Mouse (Mus musculus) gastrocnemius, adult 2 months (tissue): ENCODE results near the gene Cdc42ep2. TPM values are rescaled to one million over a fixed set of nuclear protein-coding genes. Genes with fewer than 3 reads are reported as not detected.

Experiments
- DNase-seq: peaks from one replicate; pipeline ENCODE4 v3.0.0; 2022
- H3K27ac ChIP-seq: fragments of 200-600 bp; 2 replicates; pipeline ENCODE4 v1.8.1; 2022; ENCODE audit warnings: mild to moderate bottlenecking
- H3K4me3 ChIP-seq: fragments of 200-600 bp; 2 replicates; pipeline ENCODE4 v1.8.1; 2022; ENCODE audit warnings: mild to moderate bottlenecking, moderate library complexity
- CTCF ChIP-seq: fragments of 200-600 bp; IDR thresholded peaks from 2 replicates; pipeline ENCODE4 v1.8.1; 2022; ENCODE audit warnings: antibody characterized with exemption, mild to moderate bottlenecking, moderate library complexity
- intact Hi-C: fragments of 180-260 bp; cut with DNase I; formaldehyde crosslinking; loops from one replicate; pipeline ENCODE4 v1.15.1; 2025
- total RNA-seq, 2 experiments: library from RNA; stranded (reverse); gene quantifications; 2 replicates each; pipeline ENCODE4 v1.2.3; 2021

Gene Cdc42ep2
- total RNA-seq, 2 experiments from 2014 or later, result 8.2 to 14.3 TPM

GRCm38 (mm10) chr19:5922963-5923362 lies 1.7 kb downstream of the Cdc42ep2 start:
- H3K27ac ChIP-seq, result peak overlapping the region; percentile 96
- H3K4me3 ChIP-seq, result peak overlapping the region; percentile 92
- intact Hi-C loops, result loop anchor here (5.0 kb wide), 2 partner anchors 94 to 124 kb away; partner anchors contain the start of genes Capn1 and Syvn1
- no peak for DNase-seq
- TF ChIP-seq CTCF, result no peak

GRCm38 (mm10) chr19:5922119-5922942 lies 2.3 kb downstream of the Cdc42ep2 start:
- TF ChIP-seq CTCF, result no peak
- peak overlapping the region; percentile 96 for H3K27ac ChIP-seq
- peak overlapping the region; percentile 92 for H3K4me3 ChIP-seq
- intact Hi-C loops, result loop anchor here (5.0 kb wide), 2 partner anchors 95 to 125 kb away; partner anchors contain the start of genes Capn1 and Syvn1
- DNase-seq, result peak; percentile 65

- TF ChIP-seq CTCF, result no peak
- Histone ChIP-seq H3K4me3 (peak overlapping the region; percentile 92), H3K27ac (peak overlapping the region; percentile 96)
- DNase-seq, result peak; percentile 49
- intact Hi-C loops, result loop anchor here (5.0 kb wide), 2 partner anchors 96 to 126 kb away; partner anchors contain the start of genes Capn1 and Syvn1
These were observed 2.9 kb downstream of the Cdc42ep2 start for GRCm38 (mm10) chr19:5921715-5922114.

GRCm38 (mm10) chr19:5913007-5913719 lies 11.5 kb downstream of the Cdc42ep2 start, which contains the start of gene Dpf2:
Gene Dpf2 (minus strand): TSS chr19:5913010.
- intact Hi-C loops, result no loop called here
- peak; percentile 41 for DNase-seq
- peak within 1 kb of the TSS; percentile 95 for H3K27ac ChIP-seq
- no peak for TF ChIP-seq CTCF
- peak within 1 kb of the TSS; percentile 95 for H3K4me3 ChIP-seq

- intact Hi-C loops, result no loop called here
These were observed 12.3 kb downstream of the Cdc42ep2 start for GRCm38 (mm10) chr19:5912103-5913006.

GRCm38 (mm10) chr19:5911430-5912102 lies 13.1 kb downstream of the Cdc42ep2 start:
- intact Hi-C loops, result no loop called here
- peak overlapping the region; percentile 95 for H3K4me3 ChIP-seq
- peak overlapping the region; percentile 95 for H3K27ac ChIP-seq
- TF ChIP-seq CTCF, result no peak
- no peak for DNase-seq

More at GRCm38 (mm10) chr19:5912103-5913006, 12.3 kb downstream of the Cdc42ep2 start:
- Histone ChIP-seq H3K27ac (peak overlapping the region; percentile 95), H3K4me3 (peak overlapping the region; percentile 95)
- DNase-seq, result peak; percentile 100
- no peak for TF ChIP-seq CTCF

- Histone ChIP-seq H3K4me3 (peak overlapping the region; percentile 95), H3K27ac (no peak overlapping the region)
- intact Hi-C loops, result no loop called here
- no peak for TF ChIP-seq CTCF
- DNase-seq, result no peak
These were observed 14.4 kb downstream of the Cdc42ep2 start for GRCm38 (mm10) chr19:5910221-5910620.

- Histone ChIP-seq H3K27ac (no peak overlapping the region), H3K4me3 (no peak overlapping the region)
- intact Hi-C loops, result no loop called here
- TF ChIP-seq CTCF, result no peak
- DNase-seq, result no peak
These were observed 17.3 kb downstream of the Cdc42ep2 start for GRCm38 (mm10) chr19:5907275-5907674.

- no peak for TF ChIP-seq CTCF
- peak within 1 kb of the TSS; percentile 73 for H3K4me3 ChIP-seq
- intact Hi-C loops, result no loop called here
- H3K27ac ChIP-seq, result peak within 1 kb of the TSS; percentile 81
- DNase-seq, result peak; percentile 94
These were observed 30.5 kb downstream of the Cdc42ep2 start, which contains the start of gene Tigd3 for GRCm38 (mm10) chr19:5894002-5894678. Gene Tigd3 (minus strand): TSS chr19:5894149.

- TF ChIP-seq CTCF, result no peak
- intact Hi-C loops, result no loop called here
- peak overlapping the region; percentile 81 for H3K27ac ChIP-seq
- H3K4me3 ChIP-seq, result peak overlapping the region; percentile 73
- DNase-seq, result no peak
These were observed 31.2 kb downstream of the Cdc42ep2 start for GRCm38 (mm10) chr19:5893282-5894001.
